12 mouse cellular contexts compared by ENCODE assay signal in the genomic region with DNA sequence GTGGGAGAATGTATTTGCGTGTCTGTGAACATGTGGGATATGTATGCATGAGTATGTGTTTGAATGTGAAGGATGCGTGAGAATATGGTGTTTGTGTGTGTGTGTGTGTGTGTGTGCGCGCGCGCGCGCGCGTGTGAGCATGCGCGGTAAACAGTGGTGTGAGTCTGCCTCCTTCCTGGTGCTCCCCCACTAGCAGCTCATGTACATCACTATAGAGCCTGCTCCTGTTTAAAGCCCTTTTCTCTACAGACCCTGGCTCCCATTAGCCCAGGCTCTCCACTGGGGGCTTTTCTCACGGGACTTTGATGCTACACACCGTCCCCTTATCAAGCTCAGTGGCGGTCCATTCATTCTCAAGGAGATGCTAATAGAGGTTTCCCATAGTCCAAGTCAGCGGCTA. TPM values are rescaled to one million over a fixed set of nuclear protein-coding genes. Genes with fewer than 3 reads are reported as not detected.
DNase-seq lines count a peak whose midpoint lies in the region; ATAC-seq and TF ChIP-seq lines count a peak whose summit lies in the region.
"Had no signal": no experiment of that assay in that cellular context is flagged by ENCODE, and none has a peak within 500 bp of the region (broad histone marks: within the 10 kb centered on the region; RNA-seq: fewer than 3 reads in every experiment).

No protein-coding gene starts in this region.

- H3K9me3 ChIP-seq in heart, embryonic 14.5 days (ENCODE audit: control insufficient read depth, low read length): no peaks in the 10 kb centered on the region
- H3K9me3 ChIP-seq in forebrain, postnatal 0 days (ENCODE audit: low read length): no peaks in the 10 kb centered on the region
- H3K9me3 ChIP-seq in midbrain, embryonic 13.5 days: no peaks in the 10 kb centered on the region
- H3K9me3 ChIP-seq: stomach, embryonic 15.5 days had no signal

- no peak for ATAC-seq in heart, embryonic 14.5 days (ENCODE audit: insufficient number of reproducible peaks, insufficient read depth, low FRiP score, low read depth)
- ATAC-seq in forebrain, postnatal 0 days: peak; percentile 65
- ATAC-seq in midbrain, embryonic 13.5 days: no peak

- DNase-seq in heart, postnatal 10 days: no peak
- DNase-seq in brain, embryonic 14.5 days (ENCODE audit: low read depth): peak; percentile 74
- peak; percentile 64 for DNase-seq in forebrain, postnatal 0 days
- no peak for DNase-seq in urinary bladder, postnatal 25 days (ENCODE audit: low spot score)
- no peak for DNase-seq in ovary, adult 18-20 months (ENCODE audit: low spot score)
- DNase-seq in frontal cortex, adult 2 months (ENCODE audit: extremely low spot score in 1 of 2, low spot score in 1 of 2): no peak
- DNase-seq: lung, postnatal 14 days had no signal

- TF ChIP-seq CTCF in brain, embryonic 14.5 days (IDR thresholded peaks at IDR 0.05; ENCODE audit: borderline replicate concordance, extremely low read depth, insufficient read depth, insufficient read length): no peak
- no peak for TF ChIP-seq CTCF in forebrain, postnatal 0 days (IDR thresholded peaks at IDR 0.05; ENCODE audit: low read depth)

- H3K9ac ChIP-seq in heart, embryonic 14.5 days (ENCODE audit: low read length): no peak overlapping the region
- H3K9ac ChIP-seq in forebrain, postnatal 0 days: peak overlapping the region; percentile 31; the same call in 1 of the 2 replicates
- H3K9ac ChIP-seq in midbrain, embryonic 13.5 days (replicated peaks): no peak overlapping the region
- H3K9ac ChIP-seq: stomach, embryonic 15.5 days had no signal

- peak overlapping the region; percentile 22; the same call in 1 of the 2 replicates for H3K4me2 ChIP-seq in heart, embryonic 14.5 days (ENCODE audit: low read length)
- H3K4me2 ChIP-seq in forebrain, postnatal 0 days (ENCODE audit: low read depth): peak overlapping the region; percentile 32; the same call in 1 of the 2 replicates
- H3K4me2 ChIP-seq in midbrain, embryonic 13.5 days (replicated peaks): peak overlapping the region; percentile 30
- H3K4me2 ChIP-seq: stomach, embryonic 15.5 days had no signal

- H3K27me3 ChIP-seq in heart, embryonic 14.5 days (ENCODE audit: control insufficient read depth, insufficient read depth, low read length): 0 out of 2 replicates have a peak, but pooled peaks cover 5% of the 10 kb centered on the region
- no peaks in the 10 kb centered on the region for H3K27me3 ChIP-seq in forebrain, postnatal 0 days (ENCODE audit: insufficient read depth, low read length)
- H3K27me3 ChIP-seq in midbrain, embryonic 13.5 days: no peaks in the 10 kb centered on the region
- H3K27me3 ChIP-seq: stomach, embryonic 15.5 days had no signal

- H3K27ac ChIP-seq in heart, embryonic 14.5 days (replicated peaks in 1 of 2; ENCODE audit: control insufficient read depth in 1 of 2, insufficient read depth in 1 of 2, low read depth in 2 of 2, low read length in 2 of 2): no peak overlapping the region
- peak overlapping the region; percentile 66; the same call in 1 of the 2 replicates for H3K27ac ChIP-seq in forebrain, postnatal 0 days (ENCODE audit: low read depth, low read length)
- H3K27ac ChIP-seq in midbrain, embryonic 13.5 days: no peak overlapping the region
- H3K27ac ChIP-seq: left cerebral cortex, adult 2 months; stomach, embryonic 15.5 days had no signal

- intact Hi-C loops in heart, postnatal 10 days (cut with DNase I): no loop called here

- TF ChIP-seq POLR2A in brain, embryonic 14.5 days (IDR thresholded peaks at IDR 0.05; ENCODE audit: borderline replicate concordance, extremely low read depth, insufficient read depth, insufficient read length, poor library complexity, severe bottlenecking): no peak

- peaks cover 0 to 1% of the 10 kb centered on the region in 2 experiments; a peak in 1 of 4 replicates for H3K4me1 ChIP-seq in heart, embryonic 14.5 days (ENCODE audit: control insufficient read depth in 2 of 2, insufficient read depth in 2 of 2, low read length in 2 of 2)
- no peaks in the 10 kb centered on the region for H3K4me1 ChIP-seq in forebrain, postnatal 0 days (ENCODE audit: insufficient read depth)
- no peaks in the 10 kb centered on the region for H3K4me1 ChIP-seq in midbrain, embryonic 13.5 days (replicated peaks)
- H3K4me1 ChIP-seq: stomach, embryonic 15.5 days had no signal

- WGBS in heart, embryonic 14.5 days: 47% methylated on average over 16 of the region's 16 CpGs
- 35% methylated on average over 16 of the region's 16 CpGs for WGBS in forebrain, postnatal 0 days
- WGBS in midbrain, embryonic 13.5 days: 37% methylated on average over 16 of the region's 16 CpGs

- no peak overlapping the region for H3K4me3 ChIP-seq in heart, embryonic 14.5 days (ENCODE audit: control insufficient read depth in 1 of 2, insufficient read depth in 1 of 2, low read depth in 1 of 2, low read length in 2 of 2)
- peak overlapping the region; percentile 13; the same call in 1 of the 2 replicates for H3K4me3 ChIP-seq in forebrain, postnatal 0 days (ENCODE audit: low read depth, low read length)
- no peak overlapping the region for H3K4me3 ChIP-seq in midbrain, embryonic 13.5 days (replicated peaks)
- H3K4me3 ChIP-seq: erythroblast, embryonic 14.5 days; left cerebral cortex, adult 2 months; stomach, embryonic 15.5 days had no signal

- H3K36me3 ChIP-seq in heart, embryonic 14.5 days (ENCODE audit: control insufficient read depth, insufficient read depth, low read length): no peaks in the 10 kb centered on the region
- no peaks in the 10 kb centered on the region for H3K36me3 ChIP-seq in forebrain, postnatal 0 days (ENCODE audit: insufficient read depth)
- H3K36me3 ChIP-seq in midbrain, embryonic 13.5 days: no peaks in the 10 kb centered on the region
- H3K36me3 ChIP-seq: stomach, embryonic 15.5 days had no signal

RNA-seq across cellular contexts. Expression of a gene that starts 23.0 kb away (rescaled TPM):
- 21.4 and 23.1 TPM in 2 replicates for polyA plus RNA-seq in heart, embryonic 14.5 days (2014; fragmentation: Nextera tagmentation; extraction: Ambion mirVana)
- 10 to 100 TPM; 43.3 to 47.3 TPM for total RNA-seq in heart, postnatal 10 days (2021)
- polyA plus RNA-seq in brain, embryonic 14.5 days (2012; rRNA removed): 9.2 and 10.0 TPM in 2 replicates
- 7.2 and 9.8 TPM in 2 replicates for total RNA-seq in forebrain, postnatal 0 days (2014; rRNA removed)
- 6.5 and 8.6 TPM in 2 replicates for polyA plus RNA-seq in forebrain, postnatal 0 days (2015; fragmentation: Nextera tagmentation; extraction: Ambion mirVana)
- polyA plus RNA-seq in midbrain, embryonic 13.5 days (2015; fragmentation: Nextera tagmentation; extraction: Ambion mirVana): 8.1 and 8.2 TPM in 2 replicates
- 24.3 and 24.7 TPM in 2 replicates for polyA plus RNA-seq in frontal cortex, adult 2 months (2012; rRNA removed)

RNA-seq across cellular contexts. Expression of a gene that starts 32.5 kb away (rescaled TPM):
- polyA plus RNA-seq in heart, embryonic 14.5 days (2014; fragmentation: Nextera tagmentation; extraction: Ambion mirVana): 2.6 TPM in 2 replicates
- under 1 TPM; 0.17 to 0.22 TPM for total RNA-seq in heart, postnatal 10 days (2021)
- 26.8 and 27.2 TPM in 2 replicates for polyA plus RNA-seq in brain, embryonic 14.5 days (2012; rRNA removed)
- total RNA-seq in forebrain, postnatal 0 days (2014; rRNA removed): 9.1 and 9.3 TPM in 2 replicates
- 32.5 and 42.0 TPM in 2 replicates for polyA plus RNA-seq in forebrain, postnatal 0 days (2015; fragmentation: Nextera tagmentation; extraction: Ambion mirVana)
- polyA plus RNA-seq in midbrain, embryonic 13.5 days (2015; fragmentation: Nextera tagmentation; extraction: Ambion mirVana): 20.4 and 29.8 TPM in 2 replicates
- 7.9 and 8.0 TPM in 2 replicates for polyA plus RNA-seq in frontal cortex, adult 2 months (2012; rRNA removed)
- polyA plus RNA-seq: erythroblast, embryonic 14.5 days had no signal

Comparison
In these comparisons a context has a peak if more than half of its experiments do, and no peak if none do; other contexts are left out.
1. DNase-seq: peak in brain, embryonic 14.5 days (single experiment) and forebrain, postnatal 0 days (single experiment); none in heart, postnatal 10 days (0 of 2), urinary bladder, postnatal 25 days (single experiment), ovary, adult 18-20 months (single experiment) and frontal cortex, adult 2 months (0 of 2).
2. Peak in every context shown above with its lines, with median percentiles within 50 percentile points of each other: H3K4me2 ChIP-seq.